Mouse (Mus musculus): ENCODE measurements around the gene Slc9c1. TPM values are rescaled to one million over a fixed set of nuclear protein-coding genes. Genes with fewer than 3 reads are reported as not detected.

Slc9c1 gene
- total RNA-seq, 4 experiments from 2014 or later, result not detected

- DNase-seq (ENCODE audit: low spot score in 2 of 2), result no peak
Measured at GRCm38 (mm10) chr16:45624791-45625190, 89.7 kb downstream of the Slc9c1 start.

- DNase-seq (ENCODE audit: low spot score in 2 of 2), result no peak
Measured at GRCm38 (mm10) chr16:45625342-45625741, 90.2 kb downstream of the Slc9c1 start.

GRCm38 (mm10) chr16:45629497-45630105 lies 94.5 kb downstream of the Slc9c1 start:
- DNase-seq (ENCODE audit: low spot score in 2 of 2), result no peak

- peak in 1 of 2 experiments; percentile 15 for DNase-seq (ENCODE audit: low spot score in 2 of 2)
Measured at GRCm38 (mm10) chr16:45630347-45630960, 95.3 kb downstream of the Slc9c1 start.

- no peak for DNase-seq (ENCODE audit: low spot score in 2 of 2)
Measured at GRCm38 (mm10) chr16:45632420-45632819, 97.3 kb downstream of the Slc9c1 start.

- no peak for DNase-seq (ENCODE audit: low spot score in 2 of 2)
Measured at GRCm38 (mm10) chr16:45635826-45636225, 100.7 kb downstream of the Slc9c1 start.

GRCm38 (mm10) chr16:45640070-45640762 lies 105.1 kb downstream of the Slc9c1 start:
- no peak for DNase-seq (ENCODE audit: low spot score in 2 of 2)

GRCm38 (mm10) chr16:45641301-45641700 lies 106.2 kb downstream of the Slc9c1 start:
- DNase-seq (ENCODE audit: low spot score in 2 of 2), result no peak

GRCm38 (mm10) chr16:45643944-45644343 lies 108.8 kb downstream of the Slc9c1 start:
- DNase-seq (ENCODE audit: low spot score in 2 of 2), result no peak

GRCm38 (mm10) chr16:45644380-45644779 lies 109.3 kb downstream of the Slc9c1 start:
- DNase-seq (ENCODE audit: low spot score in 2 of 2), result no peak

- no peak for DNase-seq (ENCODE audit: low spot score in 2 of 2)
Measured at GRCm38 (mm10) chr16:45651497-45651896, 116.4 kb downstream of the Slc9c1 start.

- no peak for DNase-seq (ENCODE audit: low spot score in 2 of 2)
Measured at GRCm38 (mm10) chr16:45653009-45653933, 118.2 kb downstream of the Slc9c1 start.

GRCm38 (mm10) chr16:45653934-45654332 lies 118.8 kb downstream of the Slc9c1 start, which contains the start of gene BC016579:
BC016579 (minus strand) TSS chr16:45654068.
- no peak for DNase-seq (ENCODE audit: low spot score in 2 of 2)

GRCm38 (mm10) chr16:45654465-45654864 lies 119.4 kb downstream of the Slc9c1 start:
- DNase-seq (ENCODE audit: low spot score in 2 of 2), result no peak

Other genes with a start within 250 kb of the Slc9c1 start
- 10 to 100 TPM; 10.7 to 28.3 (median 18.0) TPM for gene Cd200, start 126.3 kb upstream of the Slc9c1 start, total RNA-seq (2022)
- gene Gm609, start 42.3 kb upstream of the Slc9c1 start, total RNA-seq (2022), result under 1 TPM in 2 of 4 experiments, not detected in 2; 0.19 to 0.22 TPM
- gene Gm17783, start 3.3 kb upstream of the Slc9c1 start, total RNA-seq (2022), result not detected
- gene Gcsam, start 75.1 kb downstream of the Slc9c1 start, total RNA-seq (2022), result not detected
- gene BC016579, start 118.8 kb downstream of the Slc9c1 start, total RNA-seq (2022), result not detected
- gene Tmprss7, start 158.3 kb downstream of the Slc9c1 start, total RNA-seq (2022), result not detected
- gene Tagln3, start 189.3 kb downstream of the Slc9c1 start, total RNA-seq (2022), result under 1 TPM; 0.38 to 0.75 (median 0.65) TPM
- 10 to 100 TPM; 11.1 to 14.1 (median 13.0) TPM for gene Abhd10, start 207.6 kb downstream of the Slc9c1 start, total RNA-seq (2022)

Data from gastrocnemius, adult 8-10 months (tissue).